ENCODE assay signal across 8 mouse cellular contexts in genomic region chr1:126993061-126993640, GRCm38 (mm10).
DNase-seq lines count a peak whose midpoint lies in the region; ATAC-seq lines count a peak whose summit lies in the region.

No protein-coding gene starts in this region.

- no peaks in the 10 kb centered on the region for H3K36me3 ChIP-seq in splenic B cell, adult 2 months (ENCODE audit: control insufficient read depth, insufficient read depth, low read length, poor library complexity, severe bottlenecking)

- intact Hi-C loops in heart, postnatal 14 days (cut with DNase I): loop anchor here (2.0 to 5.0 kb wide), 3 partner anchors 62 to 1386 kb away; no protein-coding TSS in a partner anchor

- peak; percentile 71 for ATAC-seq in megakaryocyte progenitor cell, adult 5-6 weeks (replicated peaks; ENCODE audit: poor library complexity)

- peak; percentile 71 for DNase-seq in 3T3-L1 (ENCODE audit: low read depth, low spot score)
- peak; percentile 14 to 26 for DNase-seq in B cell, adult 2 months
- DNase-seq in cerebellum, postnatal 25 days: peak; percentile 22 to 44
- peak; percentile 9 to 49 for DNase-seq in heart, postnatal 14 days
- peak; percentile 63 for DNase-seq in layer of hippocampus, adult 9-10 months (ENCODE audit: low spot score)
- DNase-seq in splenic B cell, adult 2 months (ENCODE audit: low read depth, low spot score): peak; percentile 39
- DNase-seq in urinary bladder, adult 2 months (ENCODE audit: low spot score): no peak

- H3K27me3 ChIP-seq in splenic B cell, adult 2 months (ENCODE audit: control insufficient read depth, insufficient read depth, low read length, poor library complexity, severe bottlenecking): no peaks in the 10 kb centered on the region
